Mouse (Mus musculus) lung, embryonic 15.5 days (tissue): ENCODE data around the gene Ehbp1. TPM values are rescaled to one million over a fixed set of nuclear protein-coding genes. Genes with fewer than 3 reads are reported as not detected.

Experiments used
- ATAC-seq: fragments of 200-750 bp; cut with Nextera tagmentation; 2 replicates; pipeline ENCODE4 v1.8.0; 2017; ENCODE audit warnings: moderate number of reproducible peaks, borderline replicate concordance; ENCODE audit not compliant: low FRiP score, low TSS enrichment; ENCODE audit errors: extremely low read depth
- H3K27ac ChIP-seq: fragments of 300-500 bp; sonication (generic); 2 replicates; pipeline ENCODE4 v1.5.1; 2015; ENCODE audit warnings: moderate library complexity, mild to moderate bottlenecking, inconsistent platforms
- H3K27me3 ChIP-seq: fragments of 300-500 bp; sonication (generic); 2 replicates; pipeline ENCODE4 v1.6.1; 2015; ENCODE audit warnings: inconsistent platforms
- H3K36me3 ChIP-seq: fragments of 300-500 bp; sonication (generic); 2 replicates; pipeline ENCODE4 v1.6.1; 2015; ENCODE audit warnings: inconsistent platforms
- H3K4me1 ChIP-seq: fragments of 300-500 bp; sonication (generic); 2 replicates; pipeline ENCODE4 v1.6.1; 2015; ENCODE audit warnings: inconsistent platforms
- H3K4me2 ChIP-seq: fragments of 300-500 bp; sonication (generic); 2 replicates; pipeline ENCODE4 v1.6.1; 2015; ENCODE audit warnings: inconsistent platforms, mild to moderate bottlenecking, moderate library complexity
- H3K4me3 ChIP-seq: fragments of 300-500 bp; sonication (generic); 2 replicates; pipeline ENCODE4 v1.5.1; 2015; ENCODE audit warnings: mild to moderate bottlenecking, inconsistent platforms
- H3K9ac ChIP-seq: fragments of 300-500 bp; sonication (generic); 2 replicates; pipeline ENCODE4 v1.6.1; 2015; ENCODE audit warnings: inconsistent platforms
- H3K9me3 ChIP-seq: fragments of 300-500 bp; sonication (generic); 2 replicates; pipeline ENCODE4 v1.6.1; 2016; ENCODE audit warnings: inconsistent platforms
- WGBS: fragments of 180-500 bp; shearing (Covaris S2); methylation state at CpG from one replicate; pipeline ENCODE4 v1.1.7; 2015; 5-methylcytosine and 5-hydroxymethylcytosine counted together
- polyA plus RNA-seq: library from polyadenylated mRNA; unstranded; fragments of >200 nt; fragmentation: Nextera tagmentation; extraction: Ambion mirVana; gene quantifications from 2 replicates; pipeline ENCODE4 v1.2.1, GENCODE M21; 2015

Ehbp1 gene
- polyA plus RNA-seq, 1 experiment from 2014 or later = 11.2 TPM

DNA sequence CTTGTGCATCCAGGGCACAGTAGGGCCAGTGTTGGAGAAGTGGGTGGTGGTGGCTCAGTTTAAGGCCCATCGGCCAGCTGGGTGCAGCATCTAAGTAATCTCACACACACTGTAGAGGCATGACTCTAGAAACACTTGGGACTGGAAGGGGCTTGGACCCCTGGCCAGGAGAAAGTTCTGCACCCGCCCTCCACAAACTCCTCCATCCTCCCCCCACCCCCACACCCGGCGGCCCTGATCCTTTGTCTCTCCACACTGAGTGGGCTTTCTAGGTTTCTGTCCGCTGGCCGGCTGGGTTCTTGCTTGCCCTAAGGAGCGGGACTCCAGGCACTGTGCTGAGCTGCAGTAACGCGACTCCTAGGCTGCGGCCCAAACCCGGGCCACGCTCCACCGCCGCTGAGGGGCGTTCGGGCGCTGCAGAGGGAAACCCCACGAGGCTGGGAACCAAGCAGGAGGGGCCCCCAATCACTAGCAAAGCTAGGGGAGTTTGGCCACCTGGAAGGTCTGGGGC, 337.7 kb downstream of the Ehbp1 start:
- Histone ChIP-seq H3K9ac (no peak overlapping the region), H3K4me2 (no peak overlapping the region), H3K27me3 (peaks cover 90% of the 10 kb centered on the region), H3K9me3 (no peaks in the 10 kb centered on the region), H3K36me3 (no peaks in the 10 kb centered on the region), H3K27ac (no peak overlapping the region), H3K4me3 (0 out of 2 replicates have a peak overlapping the region, but pooled peaks have one; percentile 8), H3K4me1 (peaks cover 40% of the 10 kb centered on the region)
- ATAC-seq = no peak
- 4% methylated on average over 18 of the region's 18 CpGs for WGBS

DNA sequence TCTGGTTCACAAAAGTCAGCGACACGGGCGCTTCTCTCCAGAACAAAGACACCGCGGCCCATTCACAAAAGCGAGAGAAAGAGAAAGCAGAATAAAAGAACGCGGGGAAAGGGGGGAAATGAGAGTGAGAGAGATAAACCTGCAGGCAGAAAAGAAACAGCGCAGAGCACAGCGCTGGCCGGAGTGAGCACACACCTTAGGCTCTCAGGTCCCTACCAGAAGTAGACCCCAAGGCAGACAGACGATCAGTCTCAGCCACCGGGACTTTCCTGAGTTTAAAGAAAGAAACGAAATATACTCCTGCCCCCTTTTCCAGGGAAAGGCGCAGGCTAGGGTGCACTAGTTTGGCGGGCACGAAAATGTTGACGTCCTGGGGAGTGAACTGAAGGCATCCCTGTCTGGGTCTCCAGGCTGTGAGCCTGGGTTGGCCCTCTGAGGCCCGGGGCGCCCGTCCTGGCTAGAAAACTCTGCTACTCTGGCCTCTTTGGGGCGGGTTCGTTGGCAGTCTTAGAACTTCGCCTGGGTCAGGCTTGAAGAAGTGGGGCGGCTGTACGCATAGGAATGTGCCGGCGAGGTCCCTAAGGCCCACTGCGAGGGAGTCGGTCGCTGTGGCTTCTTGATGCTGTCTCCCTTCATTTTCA, 338.6 kb downstream of the Ehbp1 start:
- Histone ChIP-seq H3K9me3 (no peaks in the 10 kb centered on the region), H3K4me1 (peaks cover 40% of the 10 kb centered on the region), H3K4me3 (peak overlapping the region; percentile 54), H3K27me3 (peaks cover 95% of the 10 kb centered on the region), H3K27ac (no peak overlapping the region), H3K36me3 (no peaks in the 10 kb centered on the region), H3K9ac (no peak overlapping the region), H3K4me2 (peak overlapping the region; percentile 90; the same call in 1 of the 2 replicates)
- ATAC-seq = no peak
- WGBS = 1% methylated on average over 31 of the region's 31 CpGs

DNA sequence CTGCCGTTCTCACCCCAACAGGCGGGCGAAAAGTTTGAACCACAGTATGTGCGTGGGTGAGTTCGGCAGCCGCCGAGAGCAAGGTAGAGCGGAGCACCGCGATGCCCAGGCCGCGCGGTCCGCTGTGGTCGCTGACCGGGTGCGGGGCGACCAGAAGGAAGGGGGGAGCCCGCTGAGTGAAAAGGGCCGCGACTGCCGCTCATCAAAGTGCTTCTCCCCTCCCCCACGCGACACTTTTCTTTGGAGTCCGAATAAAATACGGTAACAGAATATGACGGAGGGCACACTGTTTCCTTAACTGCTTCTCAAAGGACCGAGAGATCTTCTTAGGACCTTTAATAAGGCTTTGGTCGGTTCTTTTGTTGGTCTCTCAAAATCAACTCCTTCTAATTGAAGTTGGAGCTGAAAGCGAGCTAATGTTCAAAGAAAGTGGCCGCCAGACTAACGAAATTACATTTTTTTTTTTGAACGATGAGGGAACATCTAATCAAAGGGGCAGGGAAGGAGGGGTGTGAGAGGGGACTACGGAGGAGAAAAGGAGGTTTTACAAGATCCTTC, 339.2 kb downstream of the Ehbp1 start, which contains the start of gene Otx1:
Gene Otx1 (minus strand): TSS at position 115 of the 558 bp plus-strand sequence.
- 2% methylated on average over 34 of the region's 34 CpGs for WGBS
- no peak for ATAC-seq
- H3K4me1 ChIP-seq = peaks cover 45% of the 10 kb centered on the region

DNA sequence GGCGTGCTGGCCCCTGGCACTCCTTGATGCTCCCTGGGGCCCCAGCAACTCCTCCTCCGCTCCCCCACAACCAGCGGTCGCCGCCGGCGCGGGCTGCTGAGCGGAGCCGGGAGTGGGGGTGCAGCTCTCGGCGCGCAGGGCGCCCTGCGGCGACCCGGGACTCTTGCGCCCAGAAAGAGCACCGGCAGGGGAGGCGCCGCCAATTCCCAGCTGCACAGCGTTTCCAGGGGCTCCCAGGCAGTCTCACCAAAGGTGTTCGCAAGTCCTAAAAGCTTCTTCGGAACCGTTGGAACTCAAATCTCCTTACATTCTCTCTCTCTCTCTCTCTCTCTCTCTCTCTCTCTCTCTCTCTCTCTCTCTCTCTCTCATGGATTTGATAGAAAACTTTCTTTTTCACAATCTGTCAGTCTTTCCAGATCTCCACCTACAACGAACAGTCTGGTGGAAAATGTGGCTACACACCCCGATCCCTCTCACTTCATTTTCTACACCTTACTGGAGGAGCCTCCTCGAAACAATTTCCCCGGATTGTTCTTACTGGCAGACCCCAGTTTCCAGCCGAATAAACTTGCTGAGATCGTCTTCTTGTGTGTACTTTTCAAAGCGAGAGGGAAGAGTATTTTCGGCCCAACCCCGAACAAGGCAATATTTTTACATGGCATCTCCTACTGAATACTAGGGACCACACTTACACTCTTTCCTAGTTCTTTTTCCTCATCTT, 339.9 kb downstream of the Ehbp1 start:
- peak overlapping the region; percentile 90 for H3K4me2 ChIP-seq
- H3K36me3 ChIP-seq = no peaks in the 10 kb centered on the region
- peak overlapping the region; percentile 24; the same call in 1 of the 2 replicates for H3K9ac ChIP-seq
- WGBS = 2% methylated on average over 34 of the region's 34 CpGs
- H3K27ac ChIP-seq = no peak overlapping the region
- H3K4me3 ChIP-seq = peak overlapping the region; percentile 54
- no peak for ATAC-seq
- H3K27me3 ChIP-seq = peaks cover 95% of the 10 kb centered on the region
- H3K9me3 ChIP-seq = no peaks in the 10 kb centered on the region
- H3K4me1 ChIP-seq = peaks cover 44% of the 10 kb centered on the region

More for the DNA sequence above, 339.2 kb downstream of the Ehbp1 start, which contains the start of gene Otx1:
- no peaks in the 10 kb centered on the region for H3K9me3 ChIP-seq
- H3K27me3 ChIP-seq = peaks cover 95% of the 10 kb centered on the region
- peak within 1 kb of the TSS; percentile 54 for H3K4me3 ChIP-seq
- H3K9ac ChIP-seq = peak within 1 kb of the TSS; percentile 24; the same call in 1 of the 2 replicates
- peak within 1 kb of the TSS; percentile 90 for H3K4me2 ChIP-seq
- no peak within 1 kb of the TSS for H3K27ac ChIP-seq
- H3K36me3 ChIP-seq = no peaks in the 10 kb centered on the region

DNA sequence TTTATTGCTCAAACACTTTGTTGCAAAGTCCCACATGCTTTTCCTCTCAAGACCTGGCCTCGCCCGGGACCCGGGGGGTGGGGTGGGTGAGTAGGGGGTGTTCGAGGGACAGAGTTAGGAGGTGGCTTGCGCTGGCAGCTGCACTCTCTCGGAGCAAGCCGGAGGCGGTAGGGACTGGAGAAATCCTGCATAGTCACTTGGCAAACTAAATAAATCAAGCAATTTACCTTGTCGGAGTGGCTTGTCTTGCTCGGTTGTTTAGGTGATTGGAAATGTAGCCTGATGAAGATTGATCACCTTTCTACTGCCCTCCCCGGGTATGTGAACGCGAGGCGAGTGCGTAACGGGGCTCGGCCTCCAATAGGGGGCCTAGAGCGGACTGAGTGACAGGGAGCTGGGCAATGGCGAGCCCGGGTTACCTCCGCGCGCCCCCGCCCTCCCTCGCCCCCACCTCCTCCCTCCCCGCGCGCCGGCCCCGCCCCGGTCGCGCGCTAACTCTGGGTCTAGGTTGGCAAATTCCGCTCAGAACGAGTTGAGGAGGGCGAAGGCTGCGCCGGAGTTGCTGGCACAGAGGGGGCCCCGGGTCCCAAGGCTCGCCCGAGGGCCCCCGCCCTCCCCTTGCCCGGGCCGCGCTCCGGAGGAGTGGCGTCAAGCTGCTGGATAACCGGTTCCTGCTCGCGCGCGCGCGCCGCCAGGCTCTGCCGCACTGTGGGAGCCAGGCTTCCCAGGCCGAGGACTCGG, 340.6 kb downstream of the Ehbp1 start:
- H3K9ac ChIP-seq = peak overlapping the region; percentile 24; the same call in 1 of the 2 replicates
- H3K9me3 ChIP-seq = no peaks in the 10 kb centered on the region
- H3K27ac ChIP-seq = no peak overlapping the region
- H3K27me3 ChIP-seq = peaks cover 95% of the 10 kb centered on the region
- peak overlapping the region; percentile 90 for H3K4me2 ChIP-seq
- peaks cover 49% of the 10 kb centered on the region for H3K4me1 ChIP-seq
- ATAC-seq = peak; percentile 76; the same call in 1 of the 2 replicates
- no peaks in the 10 kb centered on the region for H3K36me3 ChIP-seq
- WGBS = under 1% methylated on average over 46 of the region's 59 CpGs
- H3K4me3 ChIP-seq = peak overlapping the region; percentile 54

DNA sequence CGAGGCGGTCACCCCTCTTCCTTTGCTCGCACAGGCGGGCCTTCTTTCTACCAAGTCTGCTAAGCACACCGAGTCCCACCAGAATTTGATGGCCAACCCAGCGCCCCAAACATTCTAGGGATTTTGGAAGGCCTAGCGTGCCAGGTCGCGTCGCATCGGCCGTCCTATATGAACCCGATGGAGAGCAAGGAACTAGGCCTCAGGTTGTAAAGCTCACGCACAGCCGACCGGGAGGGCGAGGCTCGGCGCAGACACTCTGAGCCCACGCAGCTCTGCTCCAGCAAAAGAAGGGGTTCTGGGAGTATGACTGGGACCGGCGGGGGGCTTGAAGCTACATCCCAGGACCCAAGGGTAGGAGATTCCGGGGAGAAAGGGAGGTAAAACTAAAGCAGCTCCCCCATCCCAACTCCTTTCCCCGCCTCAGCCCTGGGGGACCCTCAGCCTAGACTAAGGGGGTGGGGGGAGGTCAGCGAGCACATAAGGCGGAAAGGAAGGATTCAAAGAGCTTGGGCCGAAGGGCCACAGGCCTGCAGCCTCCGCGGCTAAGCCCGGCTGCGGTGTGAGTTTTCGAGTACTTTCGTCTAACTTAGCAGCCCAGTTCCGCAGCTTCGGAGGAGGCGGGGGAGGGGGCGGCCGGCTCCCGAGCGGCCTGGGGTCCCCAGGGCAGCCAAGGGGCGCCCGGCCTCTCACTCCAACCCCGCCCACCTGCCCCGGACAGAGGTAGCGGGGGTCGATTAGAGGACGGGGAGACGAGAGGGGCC, 341.6 kb downstream of the Ehbp1 start:
- no peak for ATAC-seq
- H3K4me1 ChIP-seq = peaks cover 53% of the 10 kb centered on the region
- H3K27ac ChIP-seq = no peak overlapping the region
- peaks cover 95% of the 10 kb centered on the region for H3K27me3 ChIP-seq
- H3K4me2 ChIP-seq = peak overlapping the region; percentile 90
- H3K4me3 ChIP-seq = peak overlapping the region; percentile 54
- H3K36me3 ChIP-seq = no peaks in the 10 kb centered on the region
- no peaks in the 10 kb centered on the region for H3K9me3 ChIP-seq
- WGBS = 8% methylated on average over 48 of the region's 48 CpGs
- peak overlapping the region; percentile 22; the same call in 1 of the 2 replicates for H3K9ac ChIP-seq

DNA sequence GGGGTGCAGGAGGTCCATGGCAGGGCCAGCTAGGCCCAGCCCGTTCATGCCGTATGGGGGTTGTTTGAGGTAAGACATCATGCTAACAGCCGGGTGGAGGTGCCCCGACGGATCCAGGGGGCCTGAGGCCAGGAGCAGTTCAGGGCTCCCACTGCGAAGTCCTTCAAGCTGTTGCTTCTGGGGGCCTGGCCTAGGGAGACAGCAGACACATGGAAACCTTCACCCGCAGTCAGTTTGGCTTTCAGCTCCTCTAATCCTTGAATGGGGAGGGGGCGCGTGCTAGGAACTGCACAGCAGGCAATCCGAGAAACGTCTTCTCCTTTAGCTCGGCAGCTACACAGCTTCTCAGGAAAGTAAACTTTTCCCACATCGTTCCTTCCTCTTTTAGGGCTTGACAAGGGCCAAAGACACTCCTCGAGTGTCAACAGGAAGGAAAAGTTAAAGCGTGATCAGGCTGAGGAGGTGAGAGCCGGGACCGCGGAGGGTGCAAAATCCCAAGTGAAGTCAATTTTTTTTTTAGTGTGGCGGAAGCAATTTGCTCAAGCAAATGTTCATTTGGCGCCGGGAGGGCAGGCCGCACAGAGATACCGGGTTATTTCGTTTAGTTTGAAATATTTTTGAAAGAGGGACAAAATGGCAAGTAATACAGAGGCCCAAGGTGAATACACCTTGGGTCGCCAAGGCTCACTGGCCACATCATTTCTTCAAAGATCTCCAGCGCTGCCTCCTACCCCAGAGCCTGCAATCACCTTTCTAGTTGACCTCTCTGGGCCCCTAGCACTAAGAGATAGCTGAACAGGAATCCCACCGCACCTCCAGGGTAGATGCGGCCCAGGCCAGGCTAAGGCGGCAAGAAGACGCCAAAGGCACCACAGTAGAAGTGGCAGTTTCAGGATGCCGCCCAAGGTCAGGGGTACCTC, 342.4 kb downstream of the Ehbp1 start:
- peaks cover 96% of the 10 kb centered on the region for H3K27me3 ChIP-seq
- no peak overlapping the region for H3K9ac ChIP-seq
- no peaks in the 10 kb centered on the region for H3K36me3 ChIP-seq
- 12% methylated on average over 31 of the region's 31 CpGs for WGBS
- no peak for ATAC-seq
- no peak overlapping the region for H3K27ac ChIP-seq
- peak overlapping the region; percentile 90; the same call in 1 of the 2 replicates for H3K4me2 ChIP-seq
- peak overlapping the region; percentile 54; the same call in 1 of the 2 replicates for H3K4me3 ChIP-seq
- H3K9me3 ChIP-seq = no peaks in the 10 kb centered on the region
- peaks cover 51% of the 10 kb centered on the region for H3K4me1 ChIP-seq

DNA sequence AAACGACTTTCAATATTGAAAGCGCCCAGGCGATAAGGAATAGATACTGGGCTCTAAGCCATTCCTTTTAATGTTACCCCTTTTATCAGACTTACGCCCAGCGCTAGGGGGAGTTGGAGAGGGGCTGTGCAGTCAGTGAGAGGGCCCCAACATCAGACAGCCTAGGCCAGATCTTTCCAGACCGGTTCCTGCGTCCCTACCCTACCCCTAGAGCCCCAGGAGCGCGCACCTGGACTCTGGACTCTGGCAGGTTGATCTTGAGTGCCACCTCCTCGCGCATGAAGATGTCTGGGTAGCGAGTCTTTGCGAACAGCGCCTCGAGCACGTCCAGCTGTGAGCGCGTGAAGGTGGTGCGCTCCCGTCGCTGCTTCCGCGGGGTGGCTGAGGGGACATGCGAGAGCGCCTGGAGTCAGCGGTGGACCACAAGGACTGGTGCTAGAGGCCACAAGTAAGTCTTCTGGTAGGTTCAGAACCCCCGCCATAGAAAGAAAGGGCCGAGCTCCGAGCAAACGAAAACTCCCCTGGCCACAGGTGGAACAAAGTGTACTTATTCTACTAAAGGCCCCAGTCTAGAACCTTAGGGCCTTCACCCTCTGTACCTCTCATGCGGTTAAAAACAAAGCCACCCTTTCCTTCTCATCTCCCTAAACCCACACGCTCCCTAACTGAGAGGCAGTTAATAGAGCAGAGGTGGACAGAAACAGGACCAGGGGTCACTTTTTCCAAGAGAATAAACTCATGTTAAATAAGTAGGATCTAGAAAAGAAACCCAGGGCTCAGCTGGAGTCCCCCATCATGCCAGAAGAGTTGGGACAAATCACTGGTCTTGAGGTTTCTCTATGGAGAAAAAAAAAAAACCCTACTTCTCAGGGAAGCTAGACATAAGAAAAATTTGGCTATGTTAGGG, 343.7 kb downstream of the Ehbp1 start:
- peaks cover 47% of the 10 kb centered on the region for H3K4me1 ChIP-seq
- H3K27me3 ChIP-seq = peaks cover 96% of the 10 kb centered on the region
- no peak overlapping the region for H3K9ac ChIP-seq
- no peak for ATAC-seq
- no peak overlapping the region for H3K4me3 ChIP-seq
- H3K4me2 ChIP-seq = no peak overlapping the region
- WGBS = 8% methylated on average over 32 of the region's 32 CpGs
- H3K9me3 ChIP-seq = no peaks in the 10 kb centered on the region
- H3K27ac ChIP-seq = no peak overlapping the region
- H3K36me3 ChIP-seq = no peaks in the 10 kb centered on the region

DNA sequence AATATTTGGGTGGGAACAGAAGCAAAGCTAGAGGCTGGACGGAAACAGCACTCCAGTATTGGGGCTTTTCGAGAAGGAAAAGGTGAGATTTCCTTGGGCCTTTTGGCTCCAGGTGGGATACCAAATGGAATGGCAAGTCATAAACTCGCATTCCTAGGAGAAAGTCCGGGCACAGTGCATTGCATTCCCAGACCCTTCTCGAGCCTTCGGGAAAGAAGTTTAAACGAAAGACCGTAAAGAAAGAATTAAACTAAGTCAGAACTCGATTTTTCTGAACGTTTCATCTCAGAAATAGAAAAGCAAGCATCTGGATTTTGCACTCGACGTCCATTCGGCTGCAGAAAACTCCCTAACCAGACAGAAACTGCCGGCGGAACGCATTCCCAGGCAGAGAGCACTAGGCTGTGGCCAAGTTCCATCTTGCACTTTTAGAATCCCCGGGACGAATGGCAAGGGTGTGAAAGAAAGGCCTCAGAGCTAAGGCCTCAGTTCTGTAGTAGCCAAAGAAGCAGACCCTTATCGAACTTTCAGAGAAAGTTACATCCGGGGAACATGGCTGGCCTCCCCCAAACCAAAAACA, 344.4 kb downstream of the Ehbp1 start:
- Histone ChIP-seq H3K9ac (no peak overlapping the region), H3K36me3 (no peaks in the 10 kb centered on the region), H3K4me3 (0 out of 2 replicates have a peak overlapping the region, but pooled peaks have one; percentile 31), H3K27me3 (peaks cover 97% of the 10 kb centered on the region), H3K4me1 (peaks cover 47% of the 10 kb centered on the region), H3K27ac (no peak overlapping the region), H3K4me2 (no peak overlapping the region), H3K9me3 (no peaks in the 10 kb centered on the region)
- no peak for ATAC-seq
- WGBS = 2% methylated on average over 20 of the region's 20 CpGs
